Mouse (Mus musculus) heart, postnatal 0 days (tissue): ENCODE measurements around the gene Kif1b. TPM values are rescaled to one million over a fixed set of nuclear protein-coding genes. Genes with fewer than 3 reads are reported as not detected.

Source experiments
- ATAC-seq: fragments of 200-750 bp; cut with Nextera tagmentation; 2 replicates; pipeline ENCODE4 v1.8.0; 2017; ENCODE audit warnings: low read depth, moderate number of reproducible peaks, moderate library complexity; ENCODE audit not compliant: insufficient read depth
- DNase-seq: peaks from one replicate; pipeline ENCODE4 v3.0.0-alpha.2; 2016; ENCODE audit warnings: low spot score
- H3K27ac ChIP-seq: fragments of 300-500 bp; sonication (generic); 2 replicates; pipeline ENCODE4 v1.5.1; 2014; ENCODE audit warnings: low read depth, mild to moderate bottlenecking
- H3K27me3 ChIP-seq: fragments of 300-500 bp; sonication (generic); 2 replicates; pipeline ENCODE4 v1.6.1; 2014; ENCODE audit warnings: low read length, mixed read lengths; ENCODE audit not compliant: control insufficient read depth, insufficient read depth
- H3K36me3 ChIP-seq: fragments of 300-500 bp; sonication (generic); replicated peaks from 2 replicates; pipeline ENCODE4 v1.6.1; 2014; ENCODE audit warnings: low read length, mixed read lengths; ENCODE audit not compliant: control insufficient read depth, insufficient read depth
- H3K4me1 ChIP-seq: fragments of 300-500 bp; sonication (generic); 2 replicates; pipeline ENCODE4 v1.6.1; 2014; ENCODE audit warnings: antibody characterized with exemption; ENCODE audit not compliant: control insufficient read depth, insufficient read depth
- H3K4me2 ChIP-seq: fragments of 300-500 bp; sonication (generic); 2 replicates; pipeline ENCODE4 v1.6.1; 2014; ENCODE audit warnings: low read depth, mild to moderate bottlenecking, low read length, moderate library complexity
- H3K4me3 ChIP-seq: fragments of 300-500 bp; sonication (generic); 2 replicates; pipeline ENCODE4 v1.5.1; 2014; ENCODE audit warnings: low read depth, low read length
- H3K9ac ChIP-seq: fragments of 300-500 bp; sonication (generic); replicated peaks from 2 replicates; pipeline ENCODE4 v1.6.1; 2014; ENCODE audit warnings: low read depth, low read length, mixed read lengths
- H3K9me3 ChIP-seq: fragments of 300-500 bp; sonication (generic); replicated peaks from 2 replicates; pipeline ENCODE4 v1.6.1; 2016; ENCODE audit warnings: low read length; ENCODE audit not compliant: control insufficient read depth
- CTCF ChIP-seq: IDR thresholded peaks from 2 replicates; pipeline ENCODE4 v1.5.1; 2016; ENCODE audit warnings: antibody characterized with exemption, control low read depth, low read depth
- EP300 ChIP-seq: IDR thresholded peaks from 2 replicates; pipeline ENCODE4 v1.6.1; 2016; ENCODE audit warnings: antibody characterized with exemption, low read depth
- WGBS: fragments of 180-500 bp; shearing (Covaris S2); extraction: QIAGEN DNeasy Blood & Tissue Kit; methylation state at CpG from one replicate; pipeline ENCODE4 v1.1.7; 2014; 5-methylcytosine and 5-hydroxymethylcytosine counted together
- polyA plus RNA-seq: library from polyadenylated mRNA; unstranded; fragments of >200 nt; fragmentation: Nextera tagmentation; extraction: Ambion mirVana; gene quantifications from 2 replicates; pipeline ENCODE4 v1.2.1, GENCODE M21; 2015
- total RNA-seq: library from RNA; depleted of rRNA; stranded (reverse); fragments of >200 nt; gene quantifications from 2 replicates; pipeline ENCODE4 v1.2.3, GENCODE M21; 2014; ENCODE audit warnings: low replicate concordance; rRNA removed

The Kif1b gene
- total and polyA plus RNA-seq, 2 experiments from 2014 or later: 45.0 to 63.3 TPM

DNA sequence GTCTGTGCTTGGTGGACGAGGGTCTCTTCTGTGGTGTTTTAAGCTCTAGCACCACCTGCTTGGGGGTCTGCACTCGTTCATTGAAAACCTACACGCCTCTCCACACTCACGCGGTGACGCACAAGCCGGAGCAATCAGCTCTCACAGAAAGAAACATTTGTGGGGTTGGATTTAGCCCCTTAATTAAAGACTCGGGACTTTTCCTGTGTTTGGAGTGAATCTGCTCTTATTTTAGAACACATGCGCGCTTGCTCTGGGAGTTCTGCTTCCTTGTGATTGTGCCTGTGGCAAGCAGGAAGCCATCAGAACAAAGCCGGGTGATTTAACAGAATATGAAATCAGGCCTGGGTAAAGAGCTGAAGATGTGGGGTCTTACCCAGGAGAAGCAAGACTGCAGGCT is 180.8 kb downstream of the Kif1b start, which contains the start of gene Cort:
Cort (minus strand) TSS at position 101 of the 400 bp plus-strand sequence.
- ATAC-seq (no peak), DNase-seq (no peak)
- WGBS: 73% methylated on average over 11 of the region's 11 CpGs
- Histone ChIP-seq H3K4me3 (no peak within 1 kb of the TSS), H3K4me2 (no peak within 1 kb of the TSS), H3K9me3 (no peaks in the 10 kb centered on the region), H3K27me3 (no peaks in the 10 kb centered on the region), H3K36me3 (peaks cover 14% of the 10 kb centered on the region), H3K9ac (no peak within 1 kb of the TSS), H3K4me1 (no peaks in the 10 kb centered on the region), H3K27ac (no peak within 1 kb of the TSS)
- TF ChIP-seq CTCF (no peak), EP300 (no peak)

Other genes starting within 250 kb of the Kif1b start
- 43.9 and 49.2 TPM in 2 replicates for gene Pex14, start 207.8 kb downstream of the Kif1b start, total RNA-seq
- gene Pex14, start 207.8 kb downstream of the Kif1b start, polyA plus RNA-seq: 35.4 and 38.1 TPM in 2 replicates
- 13.3 and 20.8 TPM in 2 replicates for gene Dffa, start 203.5 kb downstream of the Kif1b start, total RNA-seq
- 22.9 and 26.2 TPM in 2 replicates for gene Dffa, start 203.5 kb downstream of the Kif1b start, polyA plus RNA-seq
- gene Cort, start 180.9 kb downstream of the Kif1b start, total RNA-seq: not detected in 2 replicates
- gene Cort, start 180.9 kb downstream of the Kif1b start, polyA plus RNA-seq: not detected in 2 replicates
- 0.12 and 2.0 TPM in 2 replicates for gene Cenps, start 170.1 kb downstream of the Kif1b start, total RNA-seq
- gene Cenps, start 170.1 kb downstream of the Kif1b start, polyA plus RNA-seq: 10.3 and 10.7 TPM in 2 replicates
- 18.5 and 27.1 TPM in 2 replicates for gene Pgd, start 140.9 kb downstream of the Kif1b start, total RNA-seq
- gene Pgd, start 140.9 kb downstream of the Kif1b start, polyA plus RNA-seq: 48.4 and 49.8 TPM in 2 replicates
- 56.4 and 70.5 TPM in 2 replicates for gene Ube4b, start 119.1 kb upstream of the Kif1b start, total RNA-seq
- gene Ube4b, start 119.1 kb upstream of the Kif1b start, polyA plus RNA-seq: 17.6 and 20.2 TPM in 2 replicates
- 2.2 and 6.0 TPM in 2 replicates for gene Rbp7, start 147.3 kb upstream of the Kif1b start, total RNA-seq
- 64.1 and 74.2 TPM in 2 replicates for gene Rbp7, start 147.3 kb upstream of the Kif1b start, polyA plus RNA-seq
- not detected in 2 replicates for gene Tmem274, start 169.7 kb upstream of the Kif1b start, total RNA-seq
- 0.19 and 0.21 TPM in 2 replicates for gene Tmem274, start 169.7 kb upstream of the Kif1b start, polyA plus RNA-seq
- gene Nmnat1, start 177.5 kb upstream of the Kif1b start, total RNA-seq: 15.3 and 15.9 TPM in 2 replicates
- 14.4 and 16.8 TPM in 2 replicates for gene Nmnat1, start 177.5 kb upstream of the Kif1b start, polyA plus RNA-seq
- gene Lzic, start 177.5 kb upstream of the Kif1b start, total RNA-seq: 33.7 and 34.8 TPM in 2 replicates
- 27.2 and 28.4 TPM in 2 replicates for gene Lzic, start 177.5 kb upstream of the Kif1b start, polyA plus RNA-seq
- gene Ctnnbip1, start 210.5 kb upstream of the Kif1b start, total RNA-seq: 31.8 and 35.9 TPM in 2 replicates
- gene Ctnnbip1, start 210.5 kb upstream of the Kif1b start, polyA plus RNA-seq: 46.3 and 53.6 TPM in 2 replicates